Mouse (Mus musculus): ENCODE measurements around the gene Slc9a3r2. TPM values are rescaled to one million over a fixed set of nuclear protein-coding genes. Genes with fewer than 3 reads are reported as not detected.
A peak's percentile ranks its signal among the peaks of the same experiment; 100 is the strongest.

The Slc9a3r2 gene
- total RNA-seq, 1 experiment, result 22.7 TPM

DNA sequence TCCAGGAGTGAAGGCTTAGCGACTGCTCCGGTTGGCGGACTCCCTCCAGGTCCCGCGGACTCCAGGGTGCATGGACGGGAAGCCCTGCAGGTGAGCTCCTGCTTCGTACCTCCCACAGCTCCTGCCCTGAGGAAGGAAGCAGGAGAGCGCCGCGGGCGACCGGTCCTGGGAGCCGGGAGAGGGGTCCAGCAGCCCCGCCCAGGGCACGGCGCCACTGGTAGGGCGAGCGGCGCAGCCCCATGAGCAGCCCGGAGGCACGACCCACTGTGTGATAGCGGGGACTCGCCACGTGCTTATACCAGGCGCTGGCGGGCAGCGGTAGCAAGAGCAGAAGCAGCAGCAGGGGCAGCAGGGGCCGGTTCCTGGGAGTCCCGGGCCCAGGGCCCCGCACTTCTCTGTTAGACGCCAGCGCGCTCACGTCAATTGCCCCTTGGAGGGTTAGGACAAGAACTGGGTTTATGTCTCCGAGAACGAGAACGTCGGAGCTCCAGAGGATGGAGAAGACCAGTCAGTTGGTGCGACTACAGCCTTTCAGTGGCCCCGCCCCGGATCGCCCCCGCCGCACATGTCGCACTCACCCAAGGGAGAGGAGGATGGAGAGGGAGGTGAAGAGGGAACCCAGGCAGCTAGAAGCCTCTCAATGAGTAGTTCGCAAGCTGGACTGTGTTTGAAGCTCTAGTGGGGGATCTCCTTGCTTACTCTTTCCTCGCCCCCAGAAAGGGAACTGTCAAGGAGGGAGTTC is 8.1 kb upstream of the Slc9a3r2 start, which contains the start of gene Npw:
TSS of gene Npw (minus strand) at position 441 of the 742 bp plus-strand sequence.
- no peak for DNase-seq (ENCODE audit: low read depth, low spot score)
- Histone ChIP-seq H3K4me3 (ENCODE audit: insufficient read depth in 1 of 2, low read depth in 1 of 2, low read length in 2 of 2, poor library complexity in 1 of 2, severe bottlenecking in 1 of 2) (peak within 1 kb of the TSS; percentile 70 to 72), H3K27ac (ENCODE audit: insufficient read depth, low read depth, low read length, poor library complexity, severe bottlenecking) (no peak within 1 kb of the TSS), H3K9me3 (ENCODE audit: control insufficient read depth, insufficient read depth, low read depth, low read length) (no peaks in the 10 kb centered on the region), H3K4me1 (ENCODE audit: control insufficient read depth in 2 of 2, insufficient read depth in 2 of 2, low read length in 2 of 2, poor library complexity in 1 of 2) (peaks cover 0 to 9% of the 10 kb centered on the region in 2 experiments; a peak in 2 of 4 replicates), H3K36me3 (ENCODE audit: control insufficient read depth, insufficient read depth, low read length, poor library complexity, severe bottlenecking) (no peaks in the 10 kb centered on the region), H3K9ac (ENCODE audit: insufficient read depth, low read depth, low read length, poor library complexity, severe bottlenecking) (peak within 1 kb of the TSS; percentile 48)
- no peak for TF ChIP-seq ZNF384 (IDR thresholded peaks at IDR 0.05; ENCODE audit: low read depth, low read length)
- no peak for TF ChIP-seq ZC3H11A (IDR thresholded peaks at IDR 0.05; ENCODE audit: borderline replicate concordance, low read depth, low read length)
- TF ChIP-seq CHD2 (IDR thresholded peaks at IDR 0.05; ENCODE audit: low read depth, low read length), result no peak
- TF ChIP-seq HCFC1 (IDR thresholded peaks at IDR 0.05; ENCODE audit: borderline replicate concordance, insufficient read depth, low read length), result no peak
- no peak for TF ChIP-seq MAFK (IDR thresholded peaks at IDR 0.05; ENCODE audit: insufficient read depth, low read depth, low read length)
- in situ Hi-C loops (cut with MboI; ENCODE audit: low sequenced_read_pairs in 2 of 2, unreplicated experiment in 2 of 2), result no loop called here

DNA sequence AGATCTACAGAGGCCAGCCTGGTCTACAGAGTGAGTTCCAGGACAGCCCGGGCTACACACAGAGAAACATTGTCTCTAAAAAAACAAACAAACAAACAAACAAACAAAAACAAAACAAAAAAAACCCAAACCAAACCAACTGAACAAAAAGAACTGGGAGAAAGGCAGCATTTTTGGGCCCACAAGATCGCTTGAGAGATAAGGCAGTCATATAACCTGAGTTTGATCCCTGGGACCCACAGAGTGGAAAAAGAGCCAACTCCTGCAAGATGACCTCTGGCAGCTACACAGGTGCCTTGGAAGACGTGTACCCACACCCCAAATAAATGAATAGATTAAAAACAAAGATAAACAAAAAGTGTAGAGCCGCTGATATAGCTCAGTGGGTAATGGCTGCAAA is 4.8 kb upstream of the Slc9a3r2 start:
- no peak for TF ChIP-seq ZC3H11A (IDR thresholded peaks at IDR 0.05; ENCODE audit: borderline replicate concordance, low read depth, low read length)
- TF ChIP-seq ZNF384 (IDR thresholded peaks at IDR 0.05; ENCODE audit: low read depth, low read length), result no peak
- TF ChIP-seq CHD2 (IDR thresholded peaks at IDR 0.05; ENCODE audit: low read depth, low read length), result no peak
- no peak for TF ChIP-seq MAFK (IDR thresholded peaks at IDR 0.05; ENCODE audit: insufficient read depth, low read depth, low read length)
- TF ChIP-seq HCFC1 (IDR thresholded peaks at IDR 0.05; ENCODE audit: borderline replicate concordance, insufficient read depth, low read length), result no peak
- in situ Hi-C loops (cut with MboI; ENCODE audit: low sequenced_read_pairs in 2 of 2, unreplicated experiment in 2 of 2), result no loop called here
- Histone ChIP-seq H3K9me3 (ENCODE audit: control insufficient read depth, insufficient read depth, low read depth, low read length) (no peaks in the 10 kb centered on the region), H3K4me1 (ENCODE audit: control insufficient read depth in 2 of 2, insufficient read depth in 2 of 2, low read length in 2 of 2, poor library complexity in 1 of 2) (peaks cover 3 to 9% of the 10 kb centered on the region in 2 experiments; a peak in 2 of 4 replicates), H3K27ac (ENCODE audit: insufficient read depth, low read depth, low read length, poor library complexity, severe bottlenecking) (no peak overlapping the region), H3K36me3 (ENCODE audit: control insufficient read depth, insufficient read depth, low read length, poor library complexity, severe bottlenecking) (no peaks in the 10 kb centered on the region), H3K4me3 (ENCODE audit: insufficient read depth in 1 of 2, low read depth in 1 of 2, low read length in 2 of 2, poor library complexity in 1 of 2, severe bottlenecking in 1 of 2) (no peak overlapping the region), H3K9ac (ENCODE audit: insufficient read depth, low read depth, low read length, poor library complexity, severe bottlenecking) (no peak overlapping the region)
- DNase-seq (ENCODE audit: low read depth, low spot score), result no peak

DNA sequence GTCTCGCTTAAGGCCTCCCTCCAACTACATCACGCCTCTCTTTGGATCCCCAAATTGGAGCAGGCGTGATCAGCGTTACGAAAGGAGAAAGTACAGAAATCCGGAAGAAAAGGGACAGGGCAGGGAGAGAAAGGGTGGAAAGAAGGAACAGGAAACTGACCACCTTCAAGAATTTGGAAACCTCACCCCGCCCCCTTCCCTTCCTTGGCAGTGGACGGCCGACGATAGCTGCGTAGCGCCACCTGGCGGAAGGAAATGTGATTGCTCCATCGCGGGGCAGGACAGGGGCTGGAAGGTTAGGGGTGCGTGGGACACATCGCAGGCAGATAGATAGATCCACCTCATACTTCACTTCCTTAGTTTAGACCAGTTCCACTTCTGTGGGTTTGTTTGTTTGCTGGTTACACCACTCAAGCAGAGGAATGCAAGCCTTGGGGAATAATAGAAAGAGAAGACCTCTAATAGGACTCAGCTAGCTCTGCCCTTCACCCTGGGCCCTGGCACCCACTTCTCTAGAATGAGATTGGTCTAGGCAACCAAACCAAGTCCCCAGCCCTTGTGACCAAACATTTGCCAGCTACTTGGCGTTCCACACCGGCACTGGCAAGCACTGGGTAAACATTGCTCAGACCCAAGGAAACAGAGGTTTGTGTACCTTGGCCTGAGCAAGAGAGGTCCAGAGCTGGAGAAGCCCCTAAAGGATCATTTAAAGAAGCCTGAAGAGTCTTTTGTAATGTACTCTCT is 4.0 kb upstream of the Slc9a3r2 start:
- Histone ChIP-seq H3K36me3 (ENCODE audit: control insufficient read depth, insufficient read depth, low read length, poor library complexity, severe bottlenecking) (no peaks in the 10 kb centered on the region), H3K9me3 (ENCODE audit: control insufficient read depth, insufficient read depth, low read depth, low read length) (no peaks in the 10 kb centered on the region), H3K9ac (ENCODE audit: insufficient read depth, low read depth, low read length, poor library complexity, severe bottlenecking) (no peak overlapping the region), H3K27ac (ENCODE audit: insufficient read depth, low read depth, low read length, poor library complexity, severe bottlenecking) (no peak overlapping the region), H3K4me3 (ENCODE audit: insufficient read depth in 1 of 2, low read depth in 1 of 2, low read length in 2 of 2, poor library complexity in 1 of 2, severe bottlenecking in 1 of 2) (no peak overlapping the region), H3K4me1 (ENCODE audit: control insufficient read depth in 2 of 2, insufficient read depth in 2 of 2, low read length in 2 of 2, poor library complexity in 1 of 2) (peaks cover 6 to 12% of the 10 kb centered on the region in 2 experiments; a peak in 3 of 4 replicates)
- DNase-seq (ENCODE audit: low read depth, low spot score), result no peak
- TF ChIP-seq ZNF384 (IDR thresholded peaks at IDR 0.05; ENCODE audit: low read depth, low read length) (no peak), MAFK (IDR thresholded peaks at IDR 0.05; ENCODE audit: insufficient read depth, low read depth, low read length) (no peak), HCFC1 (IDR thresholded peaks at IDR 0.05; ENCODE audit: borderline replicate concordance, insufficient read depth, low read length) (no peak), CHD2 (IDR thresholded peaks at IDR 0.05; ENCODE audit: low read depth, low read length) (no peak), ZC3H11A (IDR thresholded peaks at IDR 0.05; ENCODE audit: borderline replicate concordance, low read depth, low read length) (no peak)
- in situ Hi-C loops (cut with MboI; ENCODE audit: low sequenced_read_pairs in 2 of 2, unreplicated experiment in 2 of 2), result no loop called here

DNA sequence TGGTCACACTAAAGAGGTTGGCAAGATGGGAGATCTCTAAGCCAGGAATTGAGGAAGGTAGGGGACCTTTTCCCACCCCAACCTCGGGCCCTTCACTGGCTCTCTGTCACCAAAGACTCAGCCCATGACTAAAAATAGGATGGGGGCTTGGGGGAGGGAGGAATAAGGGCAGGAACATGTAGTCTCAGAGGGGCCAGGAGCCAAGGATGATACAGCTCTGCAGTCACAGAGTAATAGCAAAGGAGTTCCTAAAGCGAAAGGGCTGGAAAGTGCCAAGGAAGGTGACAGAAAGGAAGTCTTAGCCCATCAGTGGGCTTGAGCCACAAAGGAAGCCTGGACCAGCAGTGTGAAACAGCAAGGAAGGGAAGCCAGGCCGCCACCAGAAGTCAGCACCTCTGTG is 1.7 kb upstream of the Slc9a3r2 start:
- DNase-seq (ENCODE audit: low read depth, low spot score), result no peak
- Histone ChIP-seq H3K9ac (ENCODE audit: insufficient read depth, low read depth, low read length, poor library complexity, severe bottlenecking) (no peak overlapping the region), H3K36me3 (ENCODE audit: control insufficient read depth, insufficient read depth, low read length, poor library complexity, severe bottlenecking) (no peaks in the 10 kb centered on the region), H3K27ac (ENCODE audit: insufficient read depth, low read depth, low read length, poor library complexity, severe bottlenecking) (no peak overlapping the region), H3K4me1 (ENCODE audit: control insufficient read depth in 2 of 2, insufficient read depth in 2 of 2, low read length in 2 of 2, poor library complexity in 1 of 2) (peaks cover 6 to 14% of the 10 kb centered on the region in 2 experiments; a peak in 3 of 4 replicates), H3K4me3 (ENCODE audit: insufficient read depth in 1 of 2, low read depth in 1 of 2, low read length in 2 of 2, poor library complexity in 1 of 2, severe bottlenecking in 1 of 2) (no peak overlapping the region), H3K9me3 (ENCODE audit: control insufficient read depth, insufficient read depth, low read depth, low read length) (no peaks in the 10 kb centered on the region)
- TF ChIP-seq ZC3H11A (IDR thresholded peaks at IDR 0.05; ENCODE audit: borderline replicate concordance, low read depth, low read length) (no peak), HCFC1 (IDR thresholded peaks at IDR 0.05; ENCODE audit: borderline replicate concordance, insufficient read depth, low read length) (no peak), CHD2 (IDR thresholded peaks at IDR 0.05; ENCODE audit: low read depth, low read length) (no peak), MAFK (IDR thresholded peaks at IDR 0.05; ENCODE audit: insufficient read depth, low read depth, low read length) (no peak), ZNF384 (IDR thresholded peaks at IDR 0.05; ENCODE audit: low read depth, low read length) (no peak)
- in situ Hi-C loops (cut with MboI; ENCODE audit: low sequenced_read_pairs in 2 of 2, unreplicated experiment in 2 of 2), result no loop called here

Data from ES-E14 (cell line).